Mouse (Mus musculus) spleen, postnatal 36 days (tissue): ENCODE results near the gene Olfr881.

ENCODE experiments used
- DNase-seq, 2 experiments: peaks; one replicate each; pipeline ENCODE4 v3.0.0; 2022; ENCODE audit warnings: low spot score in 2 of 2, mixed read lengths in 1 of 2

Gene Olfr881

GRCm38 (mm10) chr9:37991525-37991924 is at the start of gene Olfr881:
TSS of gene Olfr881 (plus strand) at chr9:37991825.
- no peak for DNase-seq

GRCm38 (mm10) chr9:37998581-37999204 is 7.1 kb downstream of the Olfr881 start:
- no peak for DNase-seq

GRCm38 (mm10) chr9:38000021-38000420 is 8.4 kb downstream of the Olfr881 start:
- no peak for DNase-seq

- DNase-seq = no peak
These were observed 33.9 kb downstream of the Olfr881 start, which contains the start of gene Olfr883 for GRCm38 (mm10) chr9:38025508-38025907. TSS of gene Olfr883 (plus strand) at chr9:38025808.
